Mouse (Mus musculus): ENCODE results near the gene Cacnb3. TPM values are rescaled to one million over a fixed set of nuclear protein-coding genes. Genes with fewer than 3 reads are reported as not detected.

Cacnb3 gene
- total and polyA plus RNA-seq, 2 experiments from 2014 or later: 5.7 to 19.4 TPM

DNA sequence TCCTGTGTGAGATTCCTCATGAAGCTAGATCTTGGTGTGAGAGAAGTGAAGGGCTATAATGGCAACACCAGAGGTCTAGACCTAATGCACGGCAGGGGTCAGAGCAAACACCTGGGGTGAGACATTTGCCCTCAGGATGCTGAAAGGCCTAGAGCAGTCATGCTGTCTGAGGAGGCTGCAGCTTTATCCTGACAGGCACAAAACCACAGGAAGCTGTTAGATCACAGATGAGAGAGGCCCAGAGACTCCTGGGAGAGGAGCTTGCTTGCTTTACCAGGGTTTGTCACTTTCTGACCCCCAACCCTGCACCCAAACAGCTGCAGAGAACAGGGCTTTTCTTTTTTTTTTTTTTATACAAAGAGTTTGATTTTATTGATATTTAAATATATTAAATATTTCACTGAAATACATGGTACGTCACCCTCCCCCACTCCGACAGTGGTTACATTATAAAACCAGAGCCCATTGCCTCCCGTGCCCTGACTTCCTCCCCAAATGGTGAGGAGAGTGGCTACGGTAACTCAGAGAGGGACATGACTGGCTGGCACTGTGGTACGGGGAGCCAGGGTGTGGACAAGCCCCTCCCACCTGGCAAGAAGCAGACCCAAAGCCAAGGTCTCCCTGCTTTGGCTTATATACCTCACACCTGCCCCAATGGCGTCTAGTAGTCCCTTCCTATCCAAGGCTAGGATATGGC is 40.9 kb upstream of the Cacnb3 start:
- TF ChIP-seq CTCF (IDR thresholded peaks at IDR 0.05; ENCODE audit: low read depth): no peak
- TF ChIP-seq EP300 (IDR thresholded peaks at IDR 0.05; ENCODE audit: low read depth): no peak
- Histone ChIP-seq H3K27me3 (ENCODE audit: control insufficient read depth, insufficient read depth, low read length) (no peaks in the 10 kb centered on the region), H3K36me3 (replicated peaks; ENCODE audit: control insufficient read depth, insufficient read depth, low read length) (peaks cover 65% of the 10 kb centered on the region), H3K4me1 (ENCODE audit: control insufficient read depth, insufficient read depth) (peaks cover 6% of the 10 kb centered on the region), H3K27ac (ENCODE audit: low read depth) (no peak overlapping the region), H3K4me2 (ENCODE audit: low read depth, low read length) (no peak overlapping the region), H3K9ac (replicated peaks; ENCODE audit: low read depth, low read length) (no peak overlapping the region), H3K4me3 (ENCODE audit: low read depth, low read length) (no peak overlapping the region), H3K9me3 (replicated peaks; ENCODE audit: control insufficient read depth, low read length) (no peaks in the 10 kb centered on the region)
- DNase-seq (ENCODE audit: low spot score): no peak
- no peak for ATAC-seq (ENCODE audit: insufficient read depth, low read depth)
- WGBS: 51% methylated on average over 7 of the region's 7 CpGs

- no peak overlapping the region for H3K4me3 ChIP-seq (ENCODE audit: low read depth, low read length)
- 0 out of 2 replicates have a peak overlapping the region, but pooled peaks have one; percentile 6 for H3K9ac ChIP-seq (replicated peaks; ENCODE audit: low read depth, low read length)
- H3K27me3 ChIP-seq (ENCODE audit: control insufficient read depth, insufficient read depth, low read length): no peaks in the 10 kb centered on the region
- H3K4me2 ChIP-seq (ENCODE audit: low read depth, low read length): no peak overlapping the region
- TF ChIP-seq EP300 (IDR thresholded peaks at IDR 0.05; ENCODE audit: low read depth): no peak
- no peak for TF ChIP-seq CTCF (IDR thresholded peaks at IDR 0.05; ENCODE audit: low read depth)
- H3K4me1 ChIP-seq (ENCODE audit: control insufficient read depth, insufficient read depth): no peaks in the 10 kb centered on the region
- ATAC-seq (ENCODE audit: insufficient read depth, low read depth) (no peak), DNase-seq (ENCODE audit: low spot score) (no peak)
- WGBS: 66% methylated on average over 4 of the region's 4 CpGs
- no peaks in the 10 kb centered on the region for H3K9me3 ChIP-seq (replicated peaks; ENCODE audit: control insufficient read depth, low read length)
- no peak overlapping the region; the same call in 1 of the 2 replicates for H3K27ac ChIP-seq (ENCODE audit: low read depth)
- peaks cover 81% of the 10 kb centered on the region for H3K36me3 ChIP-seq (replicated peaks; ENCODE audit: control insufficient read depth, insufficient read depth, low read length)
Observed at GRCm38 (mm10) chr15:98591396-98591795, 39.2 kb upstream of the Cacnb3 start.

DNA sequence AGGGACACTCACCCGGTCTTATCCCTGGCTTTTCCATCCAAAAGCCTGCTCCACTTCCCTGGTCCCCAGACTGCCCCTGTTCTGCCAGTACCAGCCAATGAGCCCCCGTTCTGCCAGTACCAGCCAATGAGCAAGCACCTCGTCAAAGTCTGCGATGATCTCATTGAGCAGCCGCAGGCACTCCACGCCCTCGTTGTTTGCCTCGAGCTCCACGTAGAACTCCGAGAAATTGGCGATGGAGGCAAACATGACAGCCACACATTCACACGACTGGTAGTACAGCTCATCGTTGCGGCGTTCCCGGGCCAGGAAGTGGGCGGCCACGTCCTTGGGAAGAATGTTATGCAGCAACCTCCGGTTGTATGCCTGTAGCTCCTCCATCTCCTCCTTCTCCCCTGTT is 36.4 kb upstream of the Cacnb3 start:
- no peaks in the 10 kb centered on the region for H3K9me3 ChIP-seq (replicated peaks; ENCODE audit: control insufficient read depth, low read length)
- no peak overlapping the region for H3K9ac ChIP-seq (replicated peaks; ENCODE audit: low read depth, low read length)
- TF ChIP-seq CTCF (IDR thresholded peaks at IDR 0.05; ENCODE audit: low read depth) (no peak), EP300 (IDR thresholded peaks at IDR 0.05; ENCODE audit: low read depth) (no peak)
- WGBS: 64% methylated on average over 19 of the region's 19 CpGs
- no peak overlapping the region for H3K4me3 ChIP-seq (ENCODE audit: low read depth, low read length)
- no peaks in the 10 kb centered on the region for H3K4me1 ChIP-seq (ENCODE audit: control insufficient read depth, insufficient read depth)
- no peaks in the 10 kb centered on the region for H3K27me3 ChIP-seq (ENCODE audit: control insufficient read depth, insufficient read depth, low read length)
- peaks cover 98% of the 10 kb centered on the region for H3K36me3 ChIP-seq (replicated peaks; ENCODE audit: control insufficient read depth, insufficient read depth, low read length)
- no peak for DNase-seq (ENCODE audit: low spot score)
- no peak overlapping the region for H3K4me2 ChIP-seq (ENCODE audit: low read depth, low read length)
- no peak overlapping the region for H3K27ac ChIP-seq (ENCODE audit: low read depth)
- no peak for ATAC-seq (ENCODE audit: insufficient read depth, low read depth)

- Histone ChIP-seq H3K36me3 (replicated peaks; ENCODE audit: control insufficient read depth, insufficient read depth, low read length) (peaks cover 98% of the 10 kb centered on the region), H3K27ac (ENCODE audit: low read depth) (no peak overlapping the region), H3K9ac (replicated peaks; ENCODE audit: low read depth, low read length) (no peak overlapping the region), H3K4me2 (ENCODE audit: low read depth, low read length) (no peak overlapping the region), H3K4me3 (ENCODE audit: low read depth, low read length) (no peak overlapping the region), H3K9me3 (replicated peaks; ENCODE audit: control insufficient read depth, low read length) (no peaks in the 10 kb centered on the region), H3K4me1 (ENCODE audit: control insufficient read depth, insufficient read depth) (no peaks in the 10 kb centered on the region), H3K27me3 (ENCODE audit: control insufficient read depth, insufficient read depth, low read length) (no peaks in the 10 kb centered on the region)
- WGBS: 90% methylated on average over 5 of the region's 5 CpGs
- TF ChIP-seq EP300 (IDR thresholded peaks at IDR 0.05; ENCODE audit: low read depth): no peak
- no peak for TF ChIP-seq CTCF (IDR thresholded peaks at IDR 0.05; ENCODE audit: low read depth)
- ATAC-seq (ENCODE audit: insufficient read depth, low read depth) (no peak), DNase-seq (ENCODE audit: low spot score) (no peak)
Observed at GRCm38 (mm10) chr15:98595049-98595448, 35.6 kb upstream of the Cacnb3 start.

- ATAC-seq (ENCODE audit: insufficient read depth, low read depth) (no peak), DNase-seq (ENCODE audit: low spot score) (no peak)
- WGBS: 90% methylated on average over 14 of the region's 14 CpGs
- Histone ChIP-seq H3K4me1 (ENCODE audit: control insufficient read depth, insufficient read depth) (peaks cover 14% of the 10 kb centered on the region), H3K36me3 (replicated peaks; ENCODE audit: control insufficient read depth, insufficient read depth, low read length) (peaks cover 91% of the 10 kb centered on the region), H3K27me3 (ENCODE audit: control insufficient read depth, insufficient read depth, low read length) (no peaks in the 10 kb centered on the region), H3K27ac (ENCODE audit: low read depth) (no peak overlapping the region), H3K4me3 (ENCODE audit: low read depth, low read length) (no peak overlapping the region), H3K9ac (replicated peaks; ENCODE audit: low read depth, low read length) (no peak overlapping the region), H3K9me3 (replicated peaks; ENCODE audit: control insufficient read depth, low read length) (no peaks in the 10 kb centered on the region), H3K4me2 (ENCODE audit: low read depth, low read length) (no peak overlapping the region)
- no peak for TF ChIP-seq CTCF (IDR thresholded peaks at IDR 0.05; ENCODE audit: low read depth)
- no peak for TF ChIP-seq EP300 (IDR thresholded peaks at IDR 0.05; ENCODE audit: low read depth)
Observed at GRCm38 (mm10) chr15:98596609-98597008, 34.0 kb upstream of the Cacnb3 start.

All from heart, postnatal 0 days (tissue).